Mouse (Mus musculus) thymus, adult 2 months (tissue): ENCODE measurements around the gene Ckm.

Experiments used
- CTCF ChIP-seq: fragments of 200-500 bp; IDR thresholded peaks from 2 replicates; pipeline ENCODE4 v1.5.1; 2012; ENCODE audit warnings: mild to moderate bottlenecking, control low read depth, low read length, moderate library complexity, borderline replicate concordance; ENCODE audit not compliant: control insufficient read depth, poor library complexity, insufficient read depth; ENCODE audit errors: extremely low read depth
- POLR2A ChIP-seq: fragments of 200-500 bp; IDR thresholded peaks from 2 replicates; pipeline ENCODE4 v1.6.1; 2012; ENCODE audit warnings: mild to moderate bottlenecking, low read length, control low read depth, moderate library complexity; ENCODE audit not compliant: control insufficient read depth, poor library complexity, insufficient read depth; ENCODE audit errors: extremely low read depth

DNA sequence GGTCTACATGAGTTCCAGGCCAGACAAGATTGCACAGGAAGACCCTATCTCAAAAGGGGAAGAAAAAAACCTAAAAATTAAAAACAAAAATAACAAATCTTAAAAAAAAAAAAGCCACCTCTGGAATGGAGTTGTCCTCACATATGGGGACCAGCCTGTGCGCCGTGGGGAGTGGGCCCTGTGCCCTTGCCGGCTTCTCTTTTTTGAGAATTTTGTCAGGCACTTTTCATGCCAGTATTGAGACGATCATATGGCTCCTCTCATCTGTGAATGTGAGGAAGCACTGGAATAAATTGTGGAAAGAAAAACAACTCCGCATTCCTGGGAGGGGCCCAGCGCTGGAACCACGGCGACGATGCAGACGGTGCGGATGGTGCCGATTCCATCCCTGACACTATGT, 44.6 kb downstream of the Ckm start:
- TF ChIP-seq CTCF, result no peak
- TF ChIP-seq POLR2A, result no peak
